Mouse (Mus musculus): ENCODE measurements at regions not wholly inside any gene's neighbourhood (a gene's known extent, or its start where the extent isn't known, plus 50 kb on each side); places are given as distances from the start of the nearest gene placed in this dataset.

DNA sequence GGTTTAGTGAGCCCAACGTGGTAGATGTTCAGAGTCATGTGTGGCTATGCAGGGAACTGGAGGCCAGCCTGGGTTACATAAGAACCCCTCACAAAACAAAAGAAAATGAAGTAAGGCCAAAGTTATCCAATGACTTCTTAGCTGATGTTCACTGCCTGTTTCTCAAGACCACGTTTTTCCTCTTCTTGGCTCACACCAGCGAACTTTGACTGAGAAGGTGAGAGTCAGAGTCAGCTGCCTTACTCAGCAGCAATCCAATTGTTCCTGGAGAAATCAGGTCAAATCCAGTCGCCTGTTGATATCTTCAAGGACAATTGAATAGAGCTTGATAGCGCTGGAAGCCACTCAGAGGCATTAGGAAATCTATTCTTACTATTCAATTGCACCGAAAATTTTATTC is 142.0 kb upstream of the Mast4 start:
- no peak for DNase-seq (ENCODE audit: low spot score in 2 of 2)

GRCm38 (mm10) chr13:103472216-103472615 is 137.9 kb upstream of the Mast4 start:
- no peak for DNase-seq (ENCODE audit: low spot score in 2 of 2)

- no peak for DNase-seq (ENCODE audit: low spot score in 2 of 2)
Observed at GRCm38 (mm10) chr13:103470141-103470540, 135.8 kb upstream of the Mast4 start.

- no peak for DNase-seq (ENCODE audit: low spot score in 2 of 2)
Observed at GRCm38 (mm10) chr13:103460499-103460898, 126.2 kb upstream of the Mast4 start.

DNA sequence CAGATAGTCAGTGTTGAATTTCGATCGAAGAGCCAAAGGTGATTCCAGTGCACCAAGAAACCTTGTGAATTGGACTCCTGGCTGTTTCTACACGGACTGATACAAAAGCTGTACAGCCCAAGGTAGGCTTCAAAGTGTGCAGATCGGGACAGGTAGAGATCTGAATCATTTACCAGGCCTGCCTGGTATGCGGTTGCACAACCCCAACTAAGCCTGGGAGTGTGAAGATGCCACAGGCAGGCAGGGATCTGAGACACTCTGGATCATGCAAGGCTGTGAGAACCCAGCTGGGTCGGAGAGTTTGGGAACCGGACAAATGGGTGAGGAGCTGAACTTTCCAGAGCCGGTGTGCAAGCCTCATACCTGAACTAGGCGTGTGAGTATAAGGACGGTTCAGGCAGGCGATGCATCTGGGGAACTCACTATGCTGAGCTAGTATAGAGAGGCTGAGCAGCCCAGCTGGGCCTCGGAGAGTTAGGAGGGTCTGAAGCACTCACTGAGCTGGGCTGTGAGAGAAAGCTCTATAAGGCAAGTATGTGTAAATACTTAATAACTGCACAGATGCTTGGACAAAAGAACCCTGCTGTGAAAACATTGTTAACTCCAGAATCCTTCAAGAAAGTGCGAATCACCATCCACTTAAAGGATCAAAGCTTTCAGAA is 125.3 kb upstream of the Mast4 start:
- no peak for DNase-seq (ENCODE audit: low spot score in 2 of 2)

- no peak for DNase-seq (ENCODE audit: low spot score in 2 of 2)
Observed at GRCm38 (mm10) chr13:103452837-103453236, 118.5 kb upstream of the Mast4 start.

DNA sequence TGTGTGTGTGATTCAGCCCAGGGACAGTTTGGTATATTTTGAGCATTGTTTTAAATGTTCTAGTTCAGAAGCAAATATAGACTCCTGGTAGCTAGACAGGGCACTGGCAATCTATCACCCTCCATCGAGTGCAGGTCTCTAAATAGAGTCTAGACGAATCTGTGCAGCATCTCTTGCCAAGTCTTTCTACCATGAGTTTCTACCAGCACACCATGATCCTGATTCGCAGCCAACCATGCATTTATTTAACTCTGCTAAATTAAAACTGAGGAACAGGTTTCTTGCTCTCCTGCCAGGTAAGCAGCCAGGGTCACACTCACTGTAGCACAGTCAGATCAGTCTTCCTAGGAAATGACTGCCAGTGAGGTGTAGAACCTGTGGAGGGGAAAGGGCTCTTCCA is 96.3 kb upstream of the Mast4 start:
- DNase-seq (ENCODE audit: low spot score in 2 of 2): no peak

GRCm38 (mm10) chr13:103424011-103424410 is 89.7 kb upstream of the Mast4 start:
- DNase-seq (ENCODE audit: low spot score in 2 of 2): no peak

DNA sequence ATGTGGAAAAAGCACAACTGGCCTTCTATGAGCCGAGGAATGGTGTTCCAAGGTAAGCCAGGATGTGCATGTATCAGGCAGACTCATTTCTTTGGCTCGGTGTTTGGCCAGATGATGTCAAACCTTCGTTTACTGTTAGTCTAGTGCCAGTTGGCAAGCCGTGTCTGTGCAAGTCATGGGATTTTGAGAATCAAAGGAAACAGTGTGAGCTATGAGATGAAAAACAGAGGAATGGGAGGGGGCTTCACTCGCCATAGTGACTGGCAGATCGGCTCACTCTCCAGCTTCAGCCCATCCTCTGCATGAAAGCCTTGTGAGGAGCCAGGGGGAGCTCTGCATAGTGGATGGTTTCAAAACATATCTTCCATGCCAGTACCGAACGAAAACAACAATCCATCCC is 89.1 kb upstream of the Mast4 start:
- DNase-seq (ENCODE audit: low spot score in 2 of 2): no peak

- DNase-seq (ENCODE audit: low spot score in 2 of 2): no peak
Observed at GRCm38 (mm10) chr13:103422997-103423396, 88.7 kb upstream of the Mast4 start.

- DNase-seq (ENCODE audit: low spot score in 2 of 2): no peak
Observed at GRCm38 (mm10) chr13:103419146-103419545, 84.8 kb upstream of the Mast4 start.

DNA sequence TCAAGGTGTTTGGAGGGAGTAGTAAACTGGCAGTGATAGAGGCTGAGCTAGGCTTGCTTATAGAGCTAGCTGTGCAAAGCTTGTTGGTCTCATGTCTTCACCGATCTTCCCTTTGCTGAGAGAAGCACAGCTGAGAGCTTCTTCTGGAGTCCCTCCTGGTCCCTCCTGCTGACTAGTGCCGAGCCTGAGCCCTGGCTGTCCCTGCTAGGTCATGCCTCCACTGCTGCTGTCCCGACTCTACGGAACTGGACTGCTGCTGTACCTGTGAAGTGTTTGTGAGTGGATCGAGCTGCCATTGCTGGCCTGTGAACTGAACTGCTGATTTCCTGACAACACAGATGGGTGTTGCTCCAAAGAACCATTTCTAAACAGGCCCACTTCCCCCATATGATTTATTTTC is 83.0 kb upstream of the Mast4 start:
- no peak for DNase-seq (ENCODE audit: low spot score in 2 of 2)

DNA sequence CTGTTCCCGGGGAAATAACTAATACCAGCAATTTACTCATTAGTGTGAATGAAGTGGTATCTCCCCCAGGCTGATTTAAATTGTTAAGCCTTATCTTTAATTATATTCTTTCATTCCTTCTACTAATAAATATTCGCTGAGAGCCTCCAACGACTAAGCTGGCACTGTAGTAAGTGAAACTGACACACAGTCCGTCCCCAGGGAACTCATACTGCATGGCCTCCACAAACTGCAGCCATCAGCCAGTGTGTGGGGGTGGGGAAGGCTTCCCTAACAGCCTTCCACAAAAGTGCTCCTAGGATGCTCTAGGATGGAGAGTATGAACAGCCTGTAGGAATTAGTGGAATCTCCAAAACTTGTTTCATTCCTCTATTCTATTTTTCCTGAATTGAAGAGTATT is 81.0 kb upstream of the Mast4 start:
- no peak for DNase-seq (ENCODE audit: low spot score in 2 of 2)

- no peak for DNase-seq (ENCODE audit: low spot score in 2 of 2)
Observed at GRCm38 (mm10) chr13:103412566-103412965, 78.3 kb upstream of the Mast4 start.

DNA sequence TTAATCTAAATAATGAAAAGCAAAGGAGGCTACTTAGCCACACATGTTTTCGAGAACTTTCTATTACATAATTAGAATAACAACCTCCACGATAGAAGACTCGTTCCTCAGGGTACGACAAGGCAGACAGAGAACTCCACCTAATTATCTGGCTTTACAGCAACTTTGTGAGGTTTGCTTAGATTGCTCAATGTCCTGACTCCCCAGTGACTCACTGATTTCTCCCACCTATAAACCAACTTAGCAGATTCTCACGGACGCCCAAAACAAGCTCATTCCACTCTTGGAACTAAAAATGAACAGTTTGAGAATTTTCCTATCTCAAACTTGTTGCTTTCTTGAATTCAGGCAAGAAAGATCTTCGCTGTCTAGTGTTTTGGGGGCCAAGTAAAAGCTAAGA is 75.0 kb upstream of the Mast4 start:
- peak in 1 of 2 experiments; percentile 32 for DNase-seq (ENCODE audit: low spot score in 2 of 2)

- no peak for DNase-seq (ENCODE audit: low spot score in 2 of 2)
Observed at GRCm38 (mm10) chr13:103396526-103397020, 62.3 kb upstream of the Mast4 start.

- no peak for DNase-seq (ENCODE audit: low spot score in 2 of 2)
Observed at GRCm38 (mm10) chr13:103396099-103396498, 61.8 kb upstream of the Mast4 start.

DNA sequence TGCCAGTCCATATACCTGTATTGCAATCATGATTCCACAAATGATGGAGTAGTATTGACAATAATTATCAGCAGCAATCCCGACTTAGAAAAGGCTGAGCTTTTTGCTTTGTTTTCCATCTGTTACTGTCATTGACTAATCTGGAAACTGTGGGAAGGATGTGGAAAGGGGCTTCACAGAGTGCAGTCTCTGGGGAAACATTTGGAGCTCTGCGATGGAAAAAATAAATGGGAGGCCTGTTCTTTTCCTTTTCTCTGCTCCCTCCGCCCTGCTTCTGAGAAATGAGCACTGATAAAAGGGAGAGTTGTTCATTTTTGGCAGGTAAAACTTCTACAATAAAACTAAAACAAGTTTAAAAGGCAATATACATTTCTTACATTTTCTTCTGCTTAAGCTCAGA is 58.3 kb upstream of the Mast4 start:
- DNase-seq (ENCODE audit: low spot score in 2 of 2): no peak

GRCm38 (mm10) chr13:103391396-103391795 is 57.1 kb upstream of the Mast4 start:
- DNase-seq (ENCODE audit: low spot score in 2 of 2): no peak

DNA sequence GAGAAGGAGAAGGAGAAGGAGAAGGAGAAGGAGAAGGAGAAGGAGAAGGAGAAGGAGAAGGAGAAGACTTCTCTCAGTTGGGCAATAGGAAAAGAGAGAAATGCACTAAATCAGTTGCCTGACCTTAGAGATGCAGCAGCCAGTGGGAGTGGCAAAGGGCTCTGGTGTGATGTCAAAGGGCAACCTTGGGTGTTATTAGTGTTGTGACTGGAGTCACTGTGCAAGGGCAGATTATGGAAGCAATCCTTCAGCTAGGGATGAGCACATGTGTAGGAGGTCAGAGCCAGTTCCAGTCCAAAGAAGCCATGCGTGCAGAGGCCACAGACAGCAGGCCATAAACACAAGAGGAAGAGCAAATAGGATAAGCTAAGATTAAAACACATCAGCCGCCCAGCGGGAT is 56.7 kb upstream of the Mast4 start:
- peak in 1 of 2 experiments; percentile 22 for DNase-seq (ENCODE audit: low spot score in 2 of 2)

DNA sequence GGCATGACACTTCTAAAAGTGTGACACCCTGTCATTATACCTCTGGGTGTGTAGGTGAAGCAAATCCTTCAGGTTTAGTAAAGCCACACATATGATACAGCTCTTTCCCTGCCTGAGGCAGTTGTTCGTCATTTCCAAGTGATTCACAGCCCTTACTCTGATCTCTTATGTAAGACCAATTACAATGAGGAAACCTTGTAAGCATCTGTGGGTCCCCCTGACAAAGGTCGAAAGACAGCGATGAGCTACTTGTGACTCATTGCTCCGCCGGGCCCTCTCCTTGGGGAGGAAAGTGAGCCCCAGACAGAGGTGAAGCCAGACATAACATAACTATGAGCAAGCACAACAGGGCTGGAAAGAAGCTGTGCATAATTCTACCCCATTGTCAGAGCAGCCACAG is 52.7 kb upstream of the Mast4 start:
- no peak for DNase-seq (ENCODE audit: low spot score in 2 of 2)
